Mouse (Mus musculus) MEL (cell line): Measurements from ENCODE around the gene Nnmt. TPM values are rescaled to one million over a fixed set of nuclear protein-coding genes. Genes with fewer than 3 reads are reported as not detected.

Source experiments
- DNase-seq: peaks from one replicate; pipeline ENCODE4 v3.0.0; 2011; ENCODE audit warnings: low read depth, low spot score
- H3K27ac ChIP-seq: 2 replicates; pipeline ENCODE4 v1.5.1; 2012; ENCODE audit warnings: low read depth, mild to moderate bottlenecking, control low read depth, low read length, moderate library complexity; ENCODE audit not compliant: control insufficient read depth
- H3K27me3 ChIP-seq, 2 experiments: fragments of 150-350 bp in 1 of 2; sonication (generic) in 1 of 2; 2 replicates each; pipeline ENCODE4 v1.6.1; 2012; ENCODE audit warnings: low read length in 2 of 2, mild to moderate bottlenecking in 2 of 2, improper control_type of control experiment in 1 of 2, moderate library complexity in 1 of 2; ENCODE audit not compliant: insufficient read depth in 2 of 2, control insufficient read depth in 1 of 2
- H3K36me3 ChIP-seq, 2 experiments: 2 replicates each; pipeline ENCODE4 v1.6.1; 2012 to 2014; ENCODE audit warnings: low read length in 2 of 2, improper control_type of control experiment in 1 of 2, inconsistent platforms in 1 of 2, mild to moderate bottlenecking in 1 of 2; ENCODE audit not compliant: insufficient read depth in 2 of 2, control insufficient read depth in 1 of 2
- H3K4me1 ChIP-seq, 2 experiments: fragments of 150-350 bp in 1 of 2; sonication (generic) in 1 of 2; 2 replicates each; pipeline ENCODE4 v1.6.1; 2012; ENCODE audit warnings: low read length in 2 of 2, improper control_type of control experiment in 1 of 2, mild to moderate bottlenecking in 1 of 2; ENCODE audit not compliant: insufficient read depth in 2 of 2, control insufficient read depth in 1 of 2
- H3K4me3 ChIP-seq, 2 experiments: fragments of 150-350 bp in 1 of 2; sonication (generic) in 1 of 2; 2 replicates each; pipeline ENCODE4 v1.5.1; 2012; ENCODE audit warnings: low read depth in 2 of 2, low read length in 2 of 2, mild to moderate bottlenecking in 2 of 2, moderate library complexity in 2 of 2, control low read depth in 1 of 2, improper control_type of control experiment in 1 of 2; ENCODE audit not compliant: control insufficient read depth in 1 of 2, insufficient read depth in 1 of 2
- H3K79me2 ChIP-seq: 2 replicates; pipeline ENCODE4 v1.6.1; 2012; ENCODE audit warnings: mild to moderate bottlenecking, low read length, moderate library complexity; ENCODE audit not compliant: control insufficient read depth, poor library complexity, insufficient read depth
- H3K9ac ChIP-seq: 2 replicates; pipeline ENCODE4 v1.6.1; 2012; ENCODE audit warnings: low read depth, mild to moderate bottlenecking, control low read depth, low read length, moderate library complexity; ENCODE audit not compliant: control insufficient read depth, poor library complexity, severe bottlenecking
- H3K9me3 ChIP-seq: fragments of 150-350 bp; sonication (generic); replicated peaks from 2 replicates; pipeline ENCODE4 v1.6.1; 2012; ENCODE audit warnings: mild to moderate bottlenecking, low read length, improper control_type of control experiment, moderate library complexity; ENCODE audit not compliant: insufficient read depth
- BHLHE40 ChIP-seq: IDR thresholded peaks from 2 replicates; pipeline ENCODE4 v1.6.1; 2012; ENCODE audit warnings: low read depth, mild to moderate bottlenecking, inconsistent platforms, low read length, improper control_type of control experiment, borderline replicate concordance
- EP300 ChIP-seq, 2 experiments: IDR thresholded peaks; 2 replicates each; pipeline ENCODE4 v1.6.1; 2011; ENCODE audit warnings: improper control_type of control experiment in 2 of 2, low read length in 2 of 2, low read depth in 1 of 2, mild to moderate bottlenecking in 1 of 2
- JUND ChIP-seq: IDR thresholded peaks from 2 replicates; pipeline ENCODE4 v1.6.1; 2011; ENCODE audit warnings: low read depth, mild to moderate bottlenecking, improper control_type of control experiment, low read length
- MAFK ChIP-seq: IDR thresholded peaks from 2 replicates; pipeline ENCODE4 v1.6.1; 2011; ENCODE audit warnings: low read depth, mild to moderate bottlenecking, low read length, improper control_type of control experiment, borderline replicate concordance
- MEF2A ChIP-seq: IDR thresholded peaks from 2 replicates; pipeline ENCODE4 v1.6.1; 2014; ENCODE audit warnings: low read depth, mild to moderate bottlenecking, inconsistent platforms, low read length, improper control_type of control experiment; ENCODE audit not compliant: poor library complexity, insufficient replicate concordance, severe bottlenecking; ENCODE audit errors: extremely low read depth
- MYB ChIP-seq: IDR thresholded peaks from 2 replicates; pipeline ENCODE4 v1.6.1; 2011; ENCODE audit warnings: mild to moderate bottlenecking, low read depth, low read length, improper control_type of control experiment
- MYC ChIP-seq: IDR thresholded peaks from 2 replicates; pipeline ENCODE4 v1.6.1; 2011; ENCODE audit warnings: low read depth, mild to moderate bottlenecking, low read length, improper control_type of control experiment, moderate library complexity
- NRF1 ChIP-seq: IDR thresholded peaks from 2 replicates; pipeline ENCODE4 v1.6.1; 2014; ENCODE audit warnings: low read depth, mild to moderate bottlenecking, inconsistent platforms, low read length, improper control_type of control experiment, moderate library complexity; ENCODE audit not compliant: poor library complexity, insufficient read depth, severe bottlenecking
- POLR2AphosphoS5 ChIP-seq: IDR thresholded peaks from 2 replicates; pipeline ENCODE4 v1.6.1; 2012; ENCODE audit warnings: low read depth, borderline replicate concordance, mild to moderate bottlenecking, inconsistent platforms, low read length, moderate library complexity, mixed read lengths
- RAD21 ChIP-seq: IDR thresholded peaks from 2 replicates; pipeline ENCODE4 v1.6.1; 2011; ENCODE audit warnings: mild to moderate bottlenecking, low read depth, low read length, improper control_type of control experiment
- SIN3A ChIP-seq: IDR thresholded peaks from 2 replicates; pipeline ENCODE4 v1.6.1; 2012; ENCODE audit warnings: low read length, improper control_type of control experiment, inconsistent platforms
- SMC3 ChIP-seq: IDR thresholded peaks from 2 replicates; pipeline ENCODE4 v1.6.1; 2011; ENCODE audit warnings: low read depth, low read length, improper control_type of control experiment
- TAL1 ChIP-seq: IDR thresholded peaks from 2 replicates; pipeline ENCODE4 v1.6.1; 2012; ENCODE audit warnings: mild to moderate bottlenecking, inconsistent platforms, low read length, moderate library complexity, mixed read lengths
- TCF12 ChIP-seq: IDR thresholded peaks from 2 replicates; pipeline ENCODE4 v1.6.1; 2014; ENCODE audit warnings: low read depth, mild to moderate bottlenecking, inconsistent platforms, low read length, improper control_type of control experiment, moderate library complexity
- UBTF ChIP-seq: IDR thresholded peaks from 2 replicates; pipeline ENCODE4 v1.6.1; 2012; ENCODE audit warnings: low read depth, mild to moderate bottlenecking, inconsistent platforms, low read length, improper control_type of control experiment, moderate library complexity, borderline replicate concordance; ENCODE audit not compliant: insufficient read depth
- USF1 ChIP-seq: IDR thresholded peaks from 2 replicates; pipeline ENCODE4 v1.6.1; 2014; ENCODE audit warnings: low read depth, mild to moderate bottlenecking, inconsistent platforms, low read length, improper control_type of control experiment, moderate library complexity
- USF2 ChIP-seq, 2 experiments: IDR thresholded peaks; 2 replicates each; pipeline ENCODE4 v1.6.1; 2011 to 2012; ENCODE audit warnings: improper control_type of control experiment in 2 of 2, low read length in 2 of 2, borderline replicate concordance in 1 of 2, inconsistent platforms in 1 of 2, low read depth in 1 of 2, mild to moderate bottlenecking in 1 of 2; ENCODE audit not compliant: insufficient read depth in 1 of 2
- ZKSCAN1 ChIP-seq: IDR thresholded peaks from 2 replicates; pipeline ENCODE4 v1.6.1; 2012; ENCODE audit warnings: low read depth, mild to moderate bottlenecking, inconsistent platforms, low read length, improper control_type of control experiment, moderate library complexity
- ZNF384 ChIP-seq: IDR thresholded peaks from 2 replicates; pipeline ENCODE4 v1.6.1; 2012; ENCODE audit warnings: low read depth, mild to moderate bottlenecking, inconsistent platforms, low read length, improper control_type of control experiment
- polyA plus RNA-seq, 2 experiments: library from polyadenylated mRNA; stranded (reverse) in 1 of 2; unstranded in 1 of 2; fragments of >175 nt in 1 of 2; fragments of >200 nt in 1 of 2; gene quantifications; 2 replicates each; pipeline versions ENCODE4 v1.2.1 to v1.2.4; 2012; ENCODE audit warnings: low replicate concordance in 2 of 2, low read depth in 1 of 2; ENCODE audit not compliant: insufficient read length in 2 of 2, insufficient read depth in 1 of 2, missing spikeins in 1 of 2
- total RNA-seq: library from RNA; depleted of rRNA; stranded (reverse); fragments of 300-350 nt; gene quantifications from 2 replicates; pipeline ENCODE4 v1.2.3, GENCODE M21; 2012

Nnmt gene
- total and polyA plus RNA-seq, 3 experiments: not detected

- Histone ChIP-seq H3K4me1 (no peaks in the 10 kb centered on the region), H3K36me3 (no peaks in the 10 kb centered on the region), H3K9me3 (no peaks in the 10 kb centered on the region), H3K27me3 (peaks cover 0 to 3% of the 10 kb centered on the region in 2 experiments), H3K27ac (no peak overlapping the region), H3K9ac (no peak overlapping the region), H3K4me3 (no peak overlapping the region), H3K79me2 (no peaks in the 10 kb centered on the region)
- TF ChIP-seq MAFK: no peak
- no peak for TF ChIP-seq ZKSCAN1
- no peak for TF ChIP-seq BHLHE40
- TF ChIP-seq EP300 (IDR thresholded peaks at IDR 0.05; ENCODE audit: low read depth in 1 of 2, low read length in 2 of 2): no peak
- no peak for TF ChIP-seq SIN3A
- no peak for DNase-seq
Measured at GRCm38 (mm10) chr9:48641636-48642035, 36.7 kb upstream of the Nnmt start.

- H3K36me3 ChIP-seq: no peaks in the 10 kb centered on the region
- no peak for DNase-seq
- peaks cover 0 to 5% of the 10 kb centered on the region in 2 experiments for H3K27me3 ChIP-seq
- H3K79me2 ChIP-seq: no peaks in the 10 kb centered on the region
- no peaks in the 10 kb centered on the region for H3K4me1 ChIP-seq
- no peak overlapping the region for H3K9ac ChIP-seq
- no peak overlapping the region for H3K4me3 ChIP-seq
- no peaks in the 10 kb centered on the region for H3K9me3 ChIP-seq
- H3K27ac ChIP-seq: no peak overlapping the region
- TF ChIP-seq TCF12 (no peak), MEF2A (no peak), ZNF384 (no peak), JUND (no peak), USF2 (IDR thresholded peaks at IDR 0.05; ENCODE audit: borderline replicate concordance in 1 of 2, insufficient read depth in 1 of 2, low read depth in 1 of 2, low read length in 2 of 2) (no peak), EP300 (IDR thresholded peaks at IDR 0.05; ENCODE audit: low read depth in 1 of 2, low read length in 2 of 2) (no peak), MYB (no peak), RAD21 (no peak), USF1 (no peak), UBTF (no peak), SMC3 (no peak), POLR2AphosphoS5 (no peak), MYC (no peak), TAL1 (no peak), SIN3A (no peak), ZKSCAN1 (no peak), NRF1 (no peak)
Measured at GRCm38 (mm10) chr9:48640881-48641280, 35.9 kb upstream of the Nnmt start.
